Mouse (Mus musculus) liver, embryonic 14.5 days (tissue): ENCODE data around the gene Pnpla2. TPM values are rescaled to one million over a fixed set of nuclear protein-coding genes. Genes with fewer than 3 reads are reported as not detected.
A peak's percentile ranks its signal among the peaks of the same experiment; 100 is the strongest.

Experiments
- ATAC-seq: fragments of 200-750 bp; cut with Nextera tagmentation; 2 replicates; pipeline ENCODE4 v1.8.0; 2017; ENCODE audit warnings: moderate number of reproducible peaks, mild to moderate bottlenecking, moderate library complexity; ENCODE audit not compliant: insufficient read depth
- DNase-seq, 3 experiments: peaks; one replicate each; pipeline ENCODE4 v3.0.0-alpha.2; 2012 to 2013; ENCODE audit warnings: low read depth in 3 of 3, low spot score in 3 of 3
- H3K27ac ChIP-seq: fragments of 300-500 bp; sonication (generic); 2 replicates; pipeline ENCODE4 v1.5.1; 2014; ENCODE audit warnings: moderate library complexity, mild to moderate bottlenecking, control low read depth, inconsistent platforms
- H3K27me3 ChIP-seq: fragments of 300-500 bp; sonication (generic); 2 replicates; pipeline ENCODE4 v1.6.1; 2014; ENCODE audit warnings: mild to moderate bottlenecking, low read length, moderate library complexity; ENCODE audit not compliant: control insufficient read depth, insufficient read depth
- H3K36me3 ChIP-seq: fragments of 300-500 bp; sonication (generic); replicated peaks from 2 replicates; pipeline ENCODE4 v1.6.1; 2014; ENCODE audit warnings: low read depth; ENCODE audit not compliant: control insufficient read depth, insufficient read depth
- H3K4me1 ChIP-seq, 2 experiments: fragments of 200-500 bp in 1 of 2; fragments of 300-500 bp in 1 of 2; sonication (generic) in 1 of 2; replicated peaks; 2 replicates each; pipeline ENCODE4 v1.6.1; 2012 to 2014; ENCODE audit warnings: antibody characterized with exemption in 1 of 2, inconsistent platforms in 1 of 2, low read length in 1 of 2; ENCODE audit not compliant: control insufficient read depth in 2 of 2, insufficient read depth in 2 of 2
- H3K4me2 ChIP-seq: fragments of 300-500 bp; sonication (generic); 2 replicates; pipeline ENCODE4 v1.6.1; 2014; ENCODE audit warnings: low read depth, mild to moderate bottlenecking, control low read depth, moderate library complexity
- H3K4me3 ChIP-seq, 2 experiments: fragments of 200-500 bp in 1 of 2; fragments of 300-500 bp in 1 of 2; sonication (generic) in 1 of 2; 2 replicates each; pipeline ENCODE4 v1.5.1; 2012 to 2014; ENCODE audit warnings: low read depth in 2 of 2, low read length in 2 of 2, mild to moderate bottlenecking in 2 of 2, control low read depth in 1 of 2, inconsistent platforms in 1 of 2, moderate library complexity in 1 of 2; ENCODE audit not compliant: insufficient read depth in 1 of 2
- H3K9ac ChIP-seq: fragments of 300-500 bp; sonication (generic); replicated peaks from 2 replicates; pipeline ENCODE4 v1.6.1; 2014; ENCODE audit warnings: mild to moderate bottlenecking, control low read depth, moderate library complexity
- H3K9me3 ChIP-seq: fragments of 300-500 bp; sonication (generic); 2 replicates; pipeline ENCODE4 v1.6.1; 2016; ENCODE audit warnings: low read length, mixed read lengths; ENCODE audit not compliant: control insufficient read depth
- CTCF ChIP-seq: IDR thresholded peaks from 2 replicates; pipeline ENCODE4 v1.5.1; 2016; ENCODE audit warnings: antibody characterized with exemption, low read depth, control low read depth
- EP300 ChIP-seq: IDR thresholded peaks from 2 replicates; pipeline ENCODE4 v1.6.1; 2016; ENCODE audit warnings: antibody characterized with exemption, low read depth
- WGBS: fragments of 180-500 bp; shearing (Covaris S2); extraction: QIAGEN DNeasy Blood & Tissue Kit; methylation state at CpG from one replicate; pipeline ENCODE4 v1.1.7; 2014; ENCODE audit not compliant: insufficient replicate concordance; 5-methylcytosine and 5-hydroxymethylcytosine counted together
- polyA plus RNA-seq, 2 experiments: library from polyadenylated mRNA; depleted of rRNA in 1 of 2; stranded (reverse) in 1 of 2; unstranded in 1 of 2; fragments of >200 nt; fragmentation: Nextera tagmentation in 1 of 2; extraction: Ambion mirVana in 1 of 2; gene quantifications; 2 replicates each; pipeline versions ENCODE4 v1.2.1 to v1.2.3; 2012 to 2014

Gene Pnpla2
- polyA plus RNA-seq, 2 experiments: 6.7 to 9.4 TPM

GRCm38 (mm10) chr7:141436523-141436892 lies 18.5 kb upstream of the Pnpla2 start:
- Histone ChIP-seq H3K4me1 (peaks cover 8 to 24% of the 10 kb centered on the region in 2 experiments), H3K27me3 (no peaks in the 10 kb centered on the region), H3K36me3 (peaks cover 34% of the 10 kb centered on the region), H3K4me2 (peak overlapping the region; percentile 86), H3K9ac (peak overlapping the region; percentile 46), H3K9me3 (no peaks in the 10 kb centered on the region), H3K27ac (no peak overlapping the region; the same call in 1 of the 2 replicates), H3K4me3 (peak overlapping the region; percentile 56 to 85)
- ATAC-seq (no peak), DNase-seq (no peak)
- TF ChIP-seq EP300 (no peak), CTCF (no peak)
- WGBS: 40% methylated on average over 2 of the region's 2 CpGs

- Histone ChIP-seq H3K4me3 (peak within 1 kb of the TSS; percentile 56 to 85), H3K4me1 (peaks cover 8 to 24% of the 10 kb centered on the region in 2 experiments), H3K4me2 (peak within 1 kb of the TSS; percentile 86), H3K36me3 (peaks cover 38% of the 10 kb centered on the region), H3K27me3 (no peaks in the 10 kb centered on the region), H3K9me3 (no peaks in the 10 kb centered on the region), H3K27ac (no peak within 1 kb of the TSS; the same call in 1 of the 2 replicates), H3K9ac (peak within 1 kb of the TSS; percentile 46)
- peak; percentile 75 for ATAC-seq
- 7% methylated on average over 52 of the region's 53 CpGs for WGBS
- DNase-seq: peak in 1 of 3 experiments; percentile 53
- TF ChIP-seq CTCF (peak; percentile 85), EP300 (no peak)
Measured at GRCm38 (mm10) chr7:141437178-141438120, 17.5 kb upstream of the Pnpla2 start, which contains the start of gene Slc25a22. Gene Slc25a22 (minus strand): TSS chr7:141437892.

GRCm38 (mm10) chr7:141438201-141438968 lies 16.6 kb upstream of the Pnpla2 start:
- 84% methylated on average over 12 of the region's 12 CpGs for WGBS

GRCm38 (mm10) chr7:141439140-141439679 lies 15.8 kb upstream of the Pnpla2 start:
- TF ChIP-seq CTCF (no peak), EP300 (no peak)
- H3K27me3 ChIP-seq: no peaks in the 10 kb centered on the region
- WGBS: 89% methylated on average over 10 of the region's 10 CpGs
- H3K4me3 ChIP-seq: no peak overlapping the region
- peaks cover 38% of the 10 kb centered on the region for H3K36me3 ChIP-seq
- ATAC-seq (no peak), DNase-seq (no peak)
- peaks cover 12 to 30% of the 10 kb centered on the region in 2 experiments for H3K4me1 ChIP-seq
- no peak overlapping the region for H3K9ac ChIP-seq
- no peak overlapping the region for H3K4me2 ChIP-seq
- H3K9me3 ChIP-seq: no peaks in the 10 kb centered on the region
- H3K27ac ChIP-seq: no peak overlapping the region

More at GRCm38 (mm10) chr7:141438201-141438968, 16.6 kb upstream of the Pnpla2 start:
- DNase-seq (no peak), ATAC-seq (no peak)
- TF ChIP-seq EP300 (no peak), CTCF (no peak)
- Histone ChIP-seq H3K27ac (no peak overlapping the region), H3K9ac (no peak overlapping the region), H3K36me3 (peaks cover 38% of the 10 kb centered on the region), H3K4me1 (peaks cover 11 to 27% of the 10 kb centered on the region in 2 experiments), H3K9me3 (no peaks in the 10 kb centered on the region), H3K4me2 (no peak overlapping the region), H3K27me3 (no peaks in the 10 kb centered on the region), H3K4me3 (no peak overlapping the region)
